Mouse (Mus musculus): Measurements from ENCODE around the gene Slc13a2.

- TF ChIP-seq CTCF (IDR thresholded peaks at IDR 0.05; ENCODE audit: low read depth) (no peak), EP300 (IDR thresholded peaks at IDR 0.05; ENCODE audit: low read depth) (no peak)
These were observed 25.1 kb downstream of the Slc13a2 start for GRCm38 (mm10) chr11:78396950-78397349.
